Mouse (Mus musculus) Patski (cell line): ENCODE results near the gene Cfap46. TPM values are rescaled to one million over a fixed set of nuclear protein-coding genes. Genes with fewer than 3 reads are reported as not detected.

ENCODE experiments used
- ATAC-seq: fragments of 100-300 bp; one replicate; pipeline ENCODE4 v1.8.0; 2021
- CTCF ChIA-PET: fragments of 350-600 bp; sonication (Branson Sonifier 250); formaldehyde crosslinking; loops from one replicate; lab custom pipeline; 2022; ENCODE audit warnings: inconsistent platforms; lab: Charles Lee
- POLR2A ChIA-PET: fragments of 350-600 bp; sonication (Branson Sonifier 250); formaldehyde crosslinking; loops from one replicate; lab custom pipeline; 2022; ENCODE audit warnings: antibody characterized with exemption, inconsistent platforms; lab: Charles Lee
- DNase-seq: peaks from one replicate; pipeline ENCODE4 v3.0.0-alpha.2; 2011; ENCODE audit warnings: low read depth, low spot score
- H3K27me3 ChIP-seq: fragments of 371-371 bp; one replicate; pipeline ENCODE4 v1.5.1; 2021
- CTCF ChIP-seq: fragments of 100-300 bp; IDR thresholded peaks from one replicate; pipeline ENCODE4 v1.5.1; 2021
- in situ Hi-C: fragments of 300-500 bp; cut with MboI; formaldehyde crosslinking; loops from 3 replicates; pipeline ENCODE4 v1.11.1; 2018; ENCODE audit warnings: low pct_unique_long_range_greater_than_20kb, mixed read lengths
- polyA plus RNA-seq: library from polyadenylated mRNA; unstranded; gene quantifications from one replicate; pipeline ENCODE4 v1.2.3, GENCODE M21; 2021

The Cfap46 gene
- polyA plus RNA-seq, 1 experiment from 2014 or later: 4.2 TPM

GRCm38 (mm10) chr7:139581801-139582571 is 101.6 kb downstream of the Cfap46 start:
- ChIA-PET CTCF (interaction anchor here (1.5 kb wide), 1 partner anchor 97 kb away, joined by 3 read pairs; no protein-coding TSS in a partner anchor), POLR2A (no interaction called here)
- DNase-seq (no peak), ATAC-seq (no peak)
- H3K27me3 ChIP-seq: no peaks in the 10 kb centered on the region
- TF ChIP-seq CTCF: no peak
- in situ Hi-C loops: loop anchor here (5.0 to 10.0 kb wide), 2 partner anchors 90 to 267 kb away; no protein-coding TSS in a partner anchor

GRCm38 (mm10) chr7:139580851-139581775 is 102.5 kb downstream of the Cfap46 start:
- no peak for ATAC-seq
- DNase-seq: no peak
- ChIA-PET CTCF (interaction anchor here (1.5 kb wide), 1 partner anchor 96 kb away, joined by 3 read pairs; no protein-coding TSS in a partner anchor), POLR2A (no interaction called here)
- TF ChIP-seq CTCF: no peak
- in situ Hi-C loops: loop anchor here (5.0 to 10.0 kb wide), 2 partner anchors 89 to 266 kb away; no protein-coding TSS in a partner anchor
- H3K27me3 ChIP-seq: no peaks in the 10 kb centered on the region

- in situ Hi-C loops: no loop called here
- DNase-seq (no peak), ATAC-seq (no peak)
- no peaks in the 10 kb centered on the region for H3K27me3 ChIP-seq
- ChIA-PET CTCF (no interaction called here), POLR2A (no interaction called here)
- TF ChIP-seq CTCF: no peak
These were observed 104.2 kb downstream of the Cfap46 start for GRCm38 (mm10) chr7:139579261-139579905.

GRCm38 (mm10) chr7:139576064-139576686 is 107.4 kb downstream of the Cfap46 start:
- no peak for TF ChIP-seq CTCF
- ATAC-seq (peak; percentile 29), DNase-seq (no peak)
- CTCF ChIA-PET: no interaction called here
- in situ Hi-C loops: no loop called here
- no peaks in the 10 kb centered on the region for H3K27me3 ChIP-seq
- POLR2A ChIA-PET: no interaction called here

- ChIA-PET POLR2A (no interaction called here), CTCF (interaction anchor here (1.4 kb wide), 1 partner anchor 89 kb away, joined by 4 read pairs; no protein-coding TSS in a partner anchor)
- no peak for DNase-seq
- no peaks in the 10 kb centered on the region for H3K27me3 ChIP-seq
- in situ Hi-C loops: no loop called here
- ATAC-seq: no peak
- no peak for TF ChIP-seq CTCF
These were observed 111.0 kb downstream of the Cfap46 start for GRCm38 (mm10) chr7:139572665-139573064.

- in situ Hi-C loops: no loop called here
- ChIA-PET CTCF (no interaction called here), POLR2A (no interaction called here)
- ATAC-seq (no peak), DNase-seq (no peak)
- TF ChIP-seq CTCF: no peak
- no peaks in the 10 kb centered on the region for H3K27me3 ChIP-seq
These were observed 112.8 kb downstream of the Cfap46 start for GRCm38 (mm10) chr7:139570788-139571187.

GRCm38 (mm10) chr7:139566533-139566932 is 117.1 kb downstream of the Cfap46 start:
- in situ Hi-C loops: no loop called here
- ATAC-seq: no peak
- CTCF ChIA-PET: no interaction called here
- DNase-seq: no peak
- TF ChIP-seq CTCF: no peak
- POLR2A ChIA-PET: no interaction called here
- no peaks in the 10 kb centered on the region for H3K27me3 ChIP-seq

GRCm38 (mm10) chr7:139565998-139566397 is 117.6 kb downstream of the Cfap46 start:
- no peaks in the 10 kb centered on the region for H3K27me3 ChIP-seq
- DNase-seq: no peak
- POLR2A ChIA-PET: no interaction called here
- ATAC-seq: no peak
- CTCF ChIA-PET: no interaction called here
- TF ChIP-seq CTCF: no peak
- in situ Hi-C loops: no loop called here

- in situ Hi-C loops: no loop called here
- no peak for TF ChIP-seq CTCF
- H3K27me3 ChIP-seq: no peaks in the 10 kb centered on the region
- ChIA-PET POLR2A (no interaction called here), CTCF (no interaction called here)
- ATAC-seq (no peak), DNase-seq (no peak)
These were observed 119.5 kb downstream of the Cfap46 start for GRCm38 (mm10) chr7:139564161-139564560.

- no peaks in the 10 kb centered on the region for H3K27me3 ChIP-seq
- ChIA-PET POLR2A (no interaction called here), CTCF (interaction anchor here (0.7 kb wide), 1 partner anchor 70 kb away, joined by 3 read pairs; no protein-coding TSS in a partner anchor)
- no peak for ATAC-seq
- no peak for TF ChIP-seq CTCF
- in situ Hi-C loops: no loop called here
- DNase-seq: no peak
These were observed 120.2 kb downstream of the Cfap46 start for GRCm38 (mm10) chr7:139563425-139563824.
